Mouse (Mus musculus): Measurements from ENCODE around the gene Aldh4a1. TPM values are rescaled to one million over a fixed set of nuclear protein-coding genes. Genes with fewer than 3 reads are reported as not detected.

Gene Aldh4a1
- total and polyA plus RNA-seq, 2 experiments from 2014 or later, result 25.2 to 30.0 TPM

- Histone ChIP-seq H3K4me3 (ENCODE audit: low read depth, low read length) (no peak overlapping the region), H3K9me3 (ENCODE audit: low read length) (no peaks in the 10 kb centered on the region), H3K36me3 (ENCODE audit: insufficient read depth, low read length) (peaks cover 36% of the 10 kb centered on the region), H3K4me1 (ENCODE audit: insufficient read depth, low read length) (peaks cover 7% of the 10 kb centered on the region), H3K27ac (ENCODE audit: low read depth, low read length) (no peak overlapping the region), H3K27me3 (ENCODE audit: insufficient read depth, low read length) (no peaks in the 10 kb centered on the region), H3K9ac (replicated peaks; ENCODE audit: low read length, poor library complexity, severe bottlenecking) (no peak overlapping the region), H3K4me2 (ENCODE audit: low read depth, low read length, poor library complexity, severe bottlenecking) (no peak overlapping the region)
- DNase-seq (ENCODE audit: low spot score) (no peak), ATAC-seq (ENCODE audit: low FRiP score) (no peak)
- WGBS, result 69% methylated on average over 12 of the region's 12 CpGs
- no peak for TF ChIP-seq CTCF (IDR thresholded peaks at IDR 0.05)
Measured at GRCm38 (mm10) chr4:139640333-139640732, 17.7 kb downstream of the Aldh4a1 start.

DNA sequence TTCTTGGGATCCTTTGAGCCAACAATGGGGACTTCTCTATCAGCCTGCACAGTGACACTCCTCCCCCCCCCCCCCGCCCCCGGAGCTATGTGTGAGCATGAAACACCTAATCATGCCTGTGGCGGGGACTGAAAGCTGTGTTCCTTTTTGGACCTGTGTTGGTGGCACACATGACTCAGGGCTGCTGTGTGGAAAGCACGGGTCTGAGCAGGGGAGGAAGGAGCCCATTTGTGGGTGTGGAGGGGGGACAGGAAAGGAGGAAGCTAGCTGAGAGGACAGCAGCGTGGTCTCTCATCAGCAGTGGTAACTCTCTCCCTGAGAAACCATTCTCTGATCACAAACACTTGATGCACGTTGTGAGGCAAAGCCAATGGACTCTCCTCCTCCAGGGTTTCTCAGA, 18.1 kb downstream of the Aldh4a1 start:
- no peak for DNase-seq (ENCODE audit: low spot score)
- H3K9ac ChIP-seq (replicated peaks; ENCODE audit: low read length, poor library complexity, severe bottlenecking), result no peak overlapping the region
- no peak overlapping the region for H3K27ac ChIP-seq (ENCODE audit: low read depth, low read length)
- ATAC-seq (ENCODE audit: low FRiP score), result no peak
- H3K36me3 ChIP-seq (ENCODE audit: insufficient read depth, low read length), result peaks cover 31% of the 10 kb centered on the region
- TF ChIP-seq CTCF (IDR thresholded peaks at IDR 0.05), result no peak
- no peaks in the 10 kb centered on the region for H3K27me3 ChIP-seq (ENCODE audit: insufficient read depth, low read length)
- no peak overlapping the region for H3K4me2 ChIP-seq (ENCODE audit: low read depth, low read length, poor library complexity, severe bottlenecking)
- 51% methylated on average over 4 of the region's 6 CpGs for WGBS
- H3K9me3 ChIP-seq (ENCODE audit: low read length), result no peaks in the 10 kb centered on the region
- no peak overlapping the region for H3K4me3 ChIP-seq (ENCODE audit: low read depth, low read length)
- H3K4me1 ChIP-seq (ENCODE audit: insufficient read depth, low read length), result peaks cover 7% of the 10 kb centered on the region

DNA sequence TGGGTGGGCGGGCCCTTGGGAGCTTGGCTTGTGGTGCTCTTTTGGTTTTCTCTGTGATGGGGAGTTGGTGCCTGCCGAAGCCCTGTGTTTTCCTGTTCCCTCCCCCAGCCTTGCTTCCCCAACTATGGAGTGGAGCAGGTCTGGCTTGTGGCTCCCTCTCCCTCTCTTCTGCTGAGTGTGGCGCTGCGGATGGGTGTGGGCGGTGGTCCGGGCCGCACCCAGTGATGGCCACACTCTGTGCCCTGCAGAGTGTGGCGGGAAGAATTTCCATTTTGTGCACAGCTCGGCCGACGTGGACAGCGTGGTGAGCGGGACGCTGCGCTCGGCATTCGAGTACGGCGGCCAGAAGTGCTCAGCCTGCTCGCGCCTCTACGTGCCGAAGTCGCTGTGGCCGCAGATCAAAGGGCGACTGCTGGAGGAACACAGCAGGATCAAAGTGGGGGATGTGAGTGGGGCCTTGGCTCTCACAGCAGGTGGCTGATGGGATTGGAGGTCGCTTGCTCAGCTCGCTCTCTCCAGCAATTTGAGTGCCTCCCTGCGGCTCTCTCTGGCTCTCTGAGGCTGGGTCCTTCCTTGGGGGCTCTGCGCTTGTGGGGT, 19.3 kb downstream of the Aldh4a1 start:
- Histone ChIP-seq H3K9ac (replicated peaks; ENCODE audit: low read length, poor library complexity, severe bottlenecking) (no peak overlapping the region), H3K27ac (ENCODE audit: low read depth, low read length) (no peak overlapping the region), H3K4me3 (ENCODE audit: low read depth, low read length) (peak overlapping the region; percentile 5; the same call in 1 of the 2 replicates), H3K27me3 (ENCODE audit: insufficient read depth, low read length) (no peaks in the 10 kb centered on the region), H3K36me3 (ENCODE audit: insufficient read depth, low read length) (peaks cover 30% of the 10 kb centered on the region), H3K4me1 (ENCODE audit: insufficient read depth, low read length) (peaks cover 7% of the 10 kb centered on the region), H3K9me3 (ENCODE audit: low read length) (no peaks in the 10 kb centered on the region), H3K4me2 (ENCODE audit: low read depth, low read length, poor library complexity, severe bottlenecking) (peak overlapping the region; percentile 38)
- no peak for DNase-seq (ENCODE audit: low spot score)
- TF ChIP-seq CTCF (IDR thresholded peaks at IDR 0.05), result no peak
- 13% methylated on average over 30 of the region's 30 CpGs for WGBS
- no peak for ATAC-seq (ENCODE audit: low FRiP score)

- ATAC-seq (ENCODE audit: low FRiP score), result 0 out of 2 replicates have a peak, but pooled peaks have one; percentile 32
- peaks cover 25% of the 10 kb centered on the region for H3K36me3 ChIP-seq (ENCODE audit: insufficient read depth, low read length)
- no peak overlapping the region for H3K4me3 ChIP-seq (ENCODE audit: low read depth, low read length)
- H3K9ac ChIP-seq (replicated peaks; ENCODE audit: low read length, poor library complexity, severe bottlenecking), result no peak overlapping the region
- peak; percentile 97 for TF ChIP-seq CTCF (IDR thresholded peaks at IDR 0.05)
- H3K4me2 ChIP-seq (ENCODE audit: low read depth, low read length, poor library complexity, severe bottlenecking), result no peak overlapping the region
- no peaks in the 10 kb centered on the region for H3K9me3 ChIP-seq (ENCODE audit: low read length)
- peak; percentile 87 for DNase-seq (ENCODE audit: low spot score)
- WGBS, result 13% methylated on average over 9 of the region's 9 CpGs
- H3K4me1 ChIP-seq (ENCODE audit: insufficient read depth, low read length), result peaks cover 7% of the 10 kb centered on the region
- H3K27ac ChIP-seq (ENCODE audit: low read depth, low read length), result no peak overlapping the region
- no peaks in the 10 kb centered on the region for H3K27me3 ChIP-seq (ENCODE audit: insufficient read depth, low read length)
Measured at GRCm38 (mm10) chr4:139643972-139644371, 21.3 kb downstream of the Aldh4a1 start.

DNA sequence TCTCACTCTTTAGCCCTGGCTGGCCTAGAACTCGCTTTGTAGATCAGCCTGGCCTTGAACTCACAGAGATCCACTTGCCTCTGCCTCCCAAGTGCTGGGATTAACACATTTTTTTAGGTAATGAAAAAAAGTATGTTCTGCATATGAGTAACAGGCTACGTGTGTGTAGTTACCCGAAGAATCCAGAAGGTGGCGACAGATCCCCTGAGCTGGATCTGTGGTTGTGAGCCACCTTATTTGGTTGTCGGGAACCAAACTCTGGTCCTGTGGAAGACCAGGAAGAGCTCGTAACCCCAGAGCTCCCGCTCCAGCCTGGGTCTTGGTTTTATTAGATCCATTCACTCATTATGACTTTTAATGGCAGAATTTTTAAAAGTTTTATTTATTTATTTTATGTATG, 24.2 kb downstream of the Aldh4a1 start:
- DNase-seq (ENCODE audit: low spot score), result no peak
- Histone ChIP-seq H3K27ac (ENCODE audit: low read depth, low read length) (no peak overlapping the region), H3K36me3 (ENCODE audit: insufficient read depth, low read length) (peaks cover 34% of the 10 kb centered on the region), H3K27me3 (ENCODE audit: insufficient read depth, low read length) (no peaks in the 10 kb centered on the region), H3K4me2 (ENCODE audit: low read depth, low read length, poor library complexity, severe bottlenecking) (no peak overlapping the region), H3K9ac (replicated peaks; ENCODE audit: low read length, poor library complexity, severe bottlenecking) (no peak overlapping the region), H3K4me1 (ENCODE audit: insufficient read depth, low read length) (peaks cover under 1% of the 10 kb centered on the region; the same call in 1 of the 2 replicates), H3K4me3 (ENCODE audit: low read depth, low read length) (no peak overlapping the region), H3K9me3 (ENCODE audit: low read length) (no peaks in the 10 kb centered on the region)
- WGBS, result 86% methylated on average over 7 of the region's 7 CpGs
- TF ChIP-seq CTCF (IDR thresholded peaks at IDR 0.05), result peak; percentile 68
- ATAC-seq (ENCODE audit: low FRiP score), result no peak

DNA sequence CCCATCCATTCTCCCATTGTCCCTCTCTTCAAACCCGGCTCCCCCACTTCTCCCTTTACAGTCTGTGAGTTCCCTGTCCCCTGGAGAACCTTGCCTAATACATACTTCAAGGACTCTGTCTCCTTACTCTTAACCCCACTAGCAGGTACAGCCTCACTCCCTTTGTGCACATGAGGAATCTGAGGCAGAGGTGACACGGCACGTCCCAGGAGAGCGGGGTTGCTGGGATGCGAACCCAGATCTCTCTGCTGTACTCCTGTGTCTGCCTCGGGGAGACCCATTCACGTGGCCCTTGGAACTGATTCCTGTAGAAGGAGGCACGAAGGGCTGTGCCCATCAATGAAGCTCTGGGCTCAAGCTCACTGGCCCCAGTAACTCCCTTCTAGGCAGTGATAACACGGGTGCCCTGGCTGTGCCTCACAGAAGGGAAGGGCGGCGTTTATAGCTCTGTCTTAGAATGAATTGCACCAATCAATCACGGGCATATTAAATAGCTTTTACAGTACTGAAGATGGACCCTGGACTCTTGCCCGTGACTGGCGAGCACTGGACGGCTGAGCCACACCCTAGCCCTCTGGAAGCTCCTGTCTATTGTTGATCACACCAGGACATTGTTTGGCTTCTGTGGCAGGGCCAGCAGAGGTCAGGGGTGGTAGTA, 27.5 kb downstream of the Aldh4a1 start:
- Histone ChIP-seq H3K36me3 (ENCODE audit: insufficient read depth, low read length) (peaks cover 20% of the 10 kb centered on the region), H3K9ac (replicated peaks; ENCODE audit: low read length, poor library complexity, severe bottlenecking) (no peak overlapping the region), H3K27ac (ENCODE audit: low read depth, low read length) (no peak overlapping the region), H3K27me3 (ENCODE audit: insufficient read depth, low read length) (no peaks in the 10 kb centered on the region), H3K4me1 (ENCODE audit: insufficient read depth, low read length) (no peaks in the 10 kb centered on the region), H3K9me3 (ENCODE audit: low read length) (no peaks in the 10 kb centered on the region), H3K4me2 (ENCODE audit: low read depth, low read length, poor library complexity, severe bottlenecking) (no peak overlapping the region), H3K4me3 (ENCODE audit: low read depth, low read length) (no peak overlapping the region)
- no peak for DNase-seq (ENCODE audit: low spot score)
- no peak for TF ChIP-seq CTCF (IDR thresholded peaks at IDR 0.05)
- WGBS, result 82% methylated on average over 15 of the region's 15 CpGs
- no peak for ATAC-seq (ENCODE audit: low FRiP score)

Measured in midbrain, postnatal 0 days (tissue).